Mouse (Mus musculus): ENCODE results near the gene Fcrl5.

GRCm38 (mm10) chr3:87443968-87444367, 8.4 kb downstream of the Fcrl5 start:
- TF ChIP-seq POLR2A (IDR thresholded peaks at IDR 0.05; ENCODE audit: borderline replicate concordance, extremely low read depth, insufficient read depth, insufficient read length, poor library complexity, severe bottlenecking) = no peak
- no peak for TF ChIP-seq CTCF (IDR thresholded peaks at IDR 0.05; ENCODE audit: borderline replicate concordance, extremely low read depth, insufficient read depth, insufficient read length)

Data from brain, embryonic 14.5 days (tissue).